In genomic region chr7:45749401-45749800, GRCm38 (mm10) we compare ENCODE assay signal across 16 mouse cellular contexts. TPM values are rescaled to one million over a fixed set of nuclear protein-coding genes. Genes with fewer than 3 reads are reported as not detected.
A peak's percentile ranks its signal among the peaks of the same experiment; 100 is the strongest.
DNase-seq lines count a peak whose midpoint lies in the region; ATAC-seq and TF ChIP-seq lines count a peak whose summit lies in the region.
"Had no signal": no experiment of that assay in that cellular context is flagged by ENCODE, and none has a peak within 500 bp of the region (broad histone marks: within the 10 kb centered on the region; RNA-seq: fewer than 3 reads in every experiment).

No protein-coding gene starts in this region.

- WGBS in heart, embryonic 13.5 days: 44% methylated on average over 8 of the region's 10 CpGs
- 61% methylated on average over 8 of the region's 10 CpGs for WGBS in midbrain, embryonic 13.5 days
- WGBS in midbrain, embryonic 14.5 days: 58% methylated on average over 9 of the region's 10 CpGs
- WGBS in limb, embryonic 11.5 days: 43% methylated on average over 9 of the region's 10 CpGs

- H3K4me2 ChIP-seq in heart, embryonic 13.5 days: no peak overlapping the region
- H3K4me2 ChIP-seq in midbrain, embryonic 13.5 days (replicated peaks): no peak overlapping the region
- no peak overlapping the region for H3K4me2 ChIP-seq in midbrain, embryonic 14.5 days (ENCODE audit: low read length)
- H3K4me2 ChIP-seq in limb, embryonic 11.5 days (ENCODE audit: low read depth, severe bottlenecking): no peak overlapping the region
- H3K4me2 ChIP-seq: limb, embryonic 15.5 days; lung, embryonic 14.5 days had no signal

- peaks cover 20% of the 10 kb centered on the region for H3K4me1 ChIP-seq in heart, embryonic 13.5 days
- H3K4me1 ChIP-seq in midbrain, embryonic 13.5 days (replicated peaks): peaks cover 7% of the 10 kb centered on the region
- H3K4me1 ChIP-seq in midbrain, embryonic 14.5 days (ENCODE audit: control insufficient read depth, insufficient read depth, low read length): 0 out of 2 replicates have a peak, but pooled peaks cover 3% of the 10 kb centered on the region
- peaks cover 3% of the 10 kb centered on the region; the same call in 1 of the 2 replicates for H3K4me1 ChIP-seq in limb, embryonic 11.5 days (ENCODE audit: control insufficient read depth, insufficient read depth, low read length)

- H3K9ac ChIP-seq in heart, embryonic 13.5 days: peak overlapping the region; percentile 37
- H3K9ac ChIP-seq in midbrain, embryonic 13.5 days (replicated peaks): peak overlapping the region; percentile 36; the same call in 1 of the 2 replicates
- no peak overlapping the region for H3K9ac ChIP-seq in midbrain, embryonic 14.5 days (replicated peaks; ENCODE audit: low read length)
- H3K9ac ChIP-seq in limb, embryonic 11.5 days (ENCODE audit: low read length): 0 out of 2 replicates have a peak overlapping the region, but pooled peaks have one; percentile 23
- H3K9ac ChIP-seq: limb, embryonic 15.5 days; lung, embryonic 14.5 days had no signal

- TF ChIP-seq POLR2A in brain, embryonic 14.5 days (IDR thresholded peaks at IDR 0.05; ENCODE audit: borderline replicate concordance, extremely low read depth, insufficient read depth, insufficient read length, poor library complexity, severe bottlenecking): no peak

- 0 out of 2 replicates have a peak, but pooled peaks cover 6% of the 10 kb centered on the region for H3K27me3 ChIP-seq in heart, embryonic 13.5 days (replicated peaks)
- no peaks in the 10 kb centered on the region for H3K27me3 ChIP-seq in midbrain, embryonic 13.5 days
- H3K27me3 ChIP-seq in midbrain, embryonic 14.5 days (ENCODE audit: control insufficient read depth, insufficient read depth, low read length): no peaks in the 10 kb centered on the region
- no peaks in the 10 kb centered on the region for H3K27me3 ChIP-seq in limb, embryonic 11.5 days (ENCODE audit: control insufficient read depth, insufficient read depth, low read length)
- H3K27me3 ChIP-seq: limb, embryonic 15.5 days had no signal

- no peak for TF ChIP-seq CTCF in brain, embryonic 14.5 days (IDR thresholded peaks at IDR 0.05; ENCODE audit: borderline replicate concordance, extremely low read depth, insufficient read depth, insufficient read length)

- H3K36me3 ChIP-seq in heart, embryonic 13.5 days: no peaks in the 10 kb centered on the region
- H3K36me3 ChIP-seq in midbrain, embryonic 13.5 days: no peaks in the 10 kb centered on the region
- H3K36me3 ChIP-seq in midbrain, embryonic 14.5 days (ENCODE audit: control insufficient read depth, insufficient read depth, low read length): no peaks in the 10 kb centered on the region
- H3K36me3 ChIP-seq in limb, embryonic 11.5 days (ENCODE audit: control insufficient read depth, insufficient read depth, low read length): no peaks in the 10 kb centered on the region
- H3K36me3 ChIP-seq: limb, embryonic 15.5 days had no signal

- H3K27ac ChIP-seq in heart, embryonic 13.5 days (replicated peaks): no peak overlapping the region
- no peak overlapping the region for H3K27ac ChIP-seq in midbrain, embryonic 13.5 days
- H3K27ac ChIP-seq in midbrain, embryonic 14.5 days (replicated peaks; ENCODE audit: low read depth, low read length): no peak overlapping the region; the same call in 1 of the 2 replicates
- no peak overlapping the region for H3K27ac ChIP-seq in limb, embryonic 11.5 days (replicated peaks; ENCODE audit: low read depth, low read length)
- H3K27ac ChIP-seq: limb, embryonic 15.5 days had no signal

- DNase-seq in heart, postnatal 4 days: no peak
- no peak for DNase-seq in midbrain, embryonic 14.5 days
- peak; percentile 16 for DNase-seq in brain, embryonic 14.5 days (ENCODE audit: low read depth)
- no peak for DNase-seq in limb, embryonic 11.5 days (ENCODE audit: low spot score)
- DNase-seq in right cerebral cortex, postnatal 14 days: no peak
- DNase-seq in lung, adult 18-20 months: no peak
- DNase-seq: cerebellum, adult 11-12 months; heart, adult 18-20 months; kidney, postnatal 25 days; lung, embryonic 14.5 days; spleen, adult 18-20 months had no signal

- no peak for ATAC-seq in heart, embryonic 13.5 days (ENCODE audit: extremely low read depth, insufficient number of reproducible peaks, low FRiP score, low TSS enrichment)
- no peak for ATAC-seq in midbrain, embryonic 13.5 days
- no peak for ATAC-seq in midbrain, embryonic 14.5 days (ENCODE audit: low FRiP score, low TSS enrichment)
- ATAC-seq in limb, embryonic 11.5 days (ENCODE audit: insufficient number of reproducible peaks, low FRiP score, low TSS enrichment, low read depth): no peak

- H3K4me3 ChIP-seq in heart, embryonic 13.5 days: no peak overlapping the region
- no peak overlapping the region for H3K4me3 ChIP-seq in midbrain, embryonic 13.5 days (replicated peaks)
- no peak overlapping the region for H3K4me3 ChIP-seq in midbrain, embryonic 14.5 days (replicated peaks; ENCODE audit: low read depth, low read length)
- H3K4me3 ChIP-seq in limb, embryonic 11.5 days (ENCODE audit: low read depth, low read length): no peak overlapping the region
- H3K4me3 ChIP-seq: limb, embryonic 15.5 days had no signal

- H3K9me3 ChIP-seq in heart, embryonic 13.5 days: no peaks in the 10 kb centered on the region; the same call in 1 of the 2 replicates
- no peaks in the 10 kb centered on the region for H3K9me3 ChIP-seq in midbrain, embryonic 13.5 days
- H3K9me3 ChIP-seq in midbrain, embryonic 14.5 days (ENCODE audit: control insufficient read depth, low read length): no peaks in the 10 kb centered on the region
- H3K9me3 ChIP-seq in limb, embryonic 11.5 days (ENCODE audit: control insufficient read depth, low read length): no peaks in the 10 kb centered on the region; the same call in 1 of the 2 replicates
- H3K9me3 ChIP-seq: limb, embryonic 15.5 days had no signal

RNA-seq across cellular contexts. Expression of gene Spaca4, which starts 23.8 kb away (rescaled TPM):
- polyA plus RNA-seq in heart, embryonic 13.5 days (2015; fragmentation: Nextera tagmentation; extraction: Ambion mirVana): not detected in 2 replicates
- not detected for total RNA-seq in heart, postnatal 4 days (2021)
- polyA plus RNA-seq in midbrain, embryonic 13.5 days (2015; fragmentation: Nextera tagmentation; extraction: Ambion mirVana): not detected in 2 replicates
- not detected in 2 replicates for polyA plus RNA-seq in midbrain, embryonic 14.5 days (2014; fragmentation: Nextera tagmentation; extraction: Ambion mirVana)
- polyA plus RNA-seq in brain, embryonic 14.5 days (2012; rRNA removed): not detected in 2 replicates
- not detected in 2 replicates for polyA plus RNA-seq in limb, embryonic 11.5 days (2014; fragmentation: Nextera tagmentation; extraction: Ambion mirVana)
- total RNA-seq: adrenal gland, adult 18-20 months; heart, adult 18-20 months; heart, postnatal 25 days had no signal
- polyA plus RNA-seq: limb, embryonic 15.5 days; lung, embryonic 14.5 days had no signal

RNA-seq across cellular contexts. Expression of gene Fam83e, which starts 28.4 kb away (rescaled TPM):
- 0.20 and 0.31 TPM in 2 replicates for polyA plus RNA-seq in heart, embryonic 13.5 days (2015; fragmentation: Nextera tagmentation; extraction: Ambion mirVana)
- total RNA-seq in heart, postnatal 4 days (2021): under 1 TPM; 0.38 to 0.43 TPM
- 1.0 and 1.3 TPM in 2 replicates for polyA plus RNA-seq in midbrain, embryonic 13.5 days (2015; fragmentation: Nextera tagmentation; extraction: Ambion mirVana)
- polyA plus RNA-seq in midbrain, embryonic 14.5 days (2014; fragmentation: Nextera tagmentation; extraction: Ambion mirVana): 0.46 and 0.90 TPM in 2 replicates
- 0.68 and 0.83 TPM in 2 replicates for polyA plus RNA-seq in brain, embryonic 14.5 days (2012; rRNA removed)
- 0.65 and 0.82 TPM in 2 replicates for polyA plus RNA-seq in limb, embryonic 11.5 days (2014; fragmentation: Nextera tagmentation; extraction: Ambion mirVana)

RNA-seq across cellular contexts. Expression of gene Sphk2, which starts 31.6 kb away (rescaled TPM):
- 16.7 and 17.5 TPM in 2 replicates for polyA plus RNA-seq in heart, embryonic 13.5 days (2015; fragmentation: Nextera tagmentation; extraction: Ambion mirVana)
- 10 to 100 TPM; 14.2 to 16.7 TPM for total RNA-seq in heart, postnatal 4 days (2021)
- polyA plus RNA-seq in midbrain, embryonic 13.5 days (2015; fragmentation: Nextera tagmentation; extraction: Ambion mirVana): 24.3 and 27.1 TPM in 2 replicates
- 17.2 and 19.2 TPM in 2 replicates for polyA plus RNA-seq in midbrain, embryonic 14.5 days (2014; fragmentation: Nextera tagmentation; extraction: Ambion mirVana)
- polyA plus RNA-seq in brain, embryonic 14.5 days (2012; rRNA removed): 33.0 and 39.8 TPM in 2 replicates
- polyA plus RNA-seq in limb, embryonic 11.5 days (2014; fragmentation: Nextera tagmentation; extraction: Ambion mirVana): 28.4 and 28.5 TPM in 2 replicates

RNA-seq across cellular contexts. Expression of gene Lmtk3, which starts 34.1 kb away (rescaled TPM):
- polyA plus RNA-seq in heart, embryonic 13.5 days (2015; fragmentation: Nextera tagmentation; extraction: Ambion mirVana): 0.62 and 0.80 TPM in 2 replicates
- under 1 TPM; 0.10 to 0.16 TPM for total RNA-seq in heart, postnatal 4 days (2021)
- 22.8 and 24.0 TPM in 2 replicates for polyA plus RNA-seq in midbrain, embryonic 13.5 days (2015; fragmentation: Nextera tagmentation; extraction: Ambion mirVana)
- 25.2 and 30.2 TPM in 2 replicates for polyA plus RNA-seq in midbrain, embryonic 14.5 days (2014; fragmentation: Nextera tagmentation; extraction: Ambion mirVana)
- 328 and 336 TPM in 2 replicates for polyA plus RNA-seq in brain, embryonic 14.5 days (2012; rRNA removed)
- 3.6 and 4.6 TPM in 2 replicates for polyA plus RNA-seq in limb, embryonic 11.5 days (2014; fragmentation: Nextera tagmentation; extraction: Ambion mirVana)
- total RNA-seq: heart, adult 18-20 months had no signal

RNA-seq across cellular contexts. Expression of gene Rpl18, which starts 34.1 kb away (rescaled TPM):
- 630 and 695 TPM in 2 replicates for polyA plus RNA-seq in heart, embryonic 13.5 days (2015; fragmentation: Nextera tagmentation; extraction: Ambion mirVana)
- total RNA-seq in heart, postnatal 4 days (2021): 100 to 1,000 TPM; 787 to 798 TPM
- polyA plus RNA-seq in midbrain, embryonic 13.5 days (2015; fragmentation: Nextera tagmentation; extraction: Ambion mirVana): 643 and 684 TPM in 2 replicates
- polyA plus RNA-seq in midbrain, embryonic 14.5 days (2014; fragmentation: Nextera tagmentation; extraction: Ambion mirVana): 631 and 710 TPM in 2 replicates
- polyA plus RNA-seq in brain, embryonic 14.5 days (2012; rRNA removed): 640 and 749 TPM in 2 replicates
- polyA plus RNA-seq in limb, embryonic 11.5 days (2014; fragmentation: Nextera tagmentation; extraction: Ambion mirVana): 1,181 and 1,244 TPM in 2 replicates
